Mouse (Mus musculus) left cerebral cortex, adult 11 months (tissue): ENCODE measurements around the gene A630095N17Rik.
"Not testable (repeated sequence)": the region's sequence is repeated elsewhere in the genome, so short reads cannot be mapped to it uniquely, and the experiment has no call there.

ENCODE experiments used
- DNase-seq: peaks from one replicate; pipeline ENCODE4 v3.0.0; 2022; ENCODE audit warnings: low spot score

A630095N17Rik gene

GRCm38 (mm10) chr1:75243411-75243810, 11.5 kb upstream of the A630095N17Rik start:
- DNase-seq, result no peak

- no peak for DNase-seq
Observed at GRCm38 (mm10) chr1:75239591-75239990, 7.7 kb upstream of the A630095N17Rik start.

- DNase-seq, result peak; percentile 77
Observed at GRCm38 (mm10) chr1:75236117-75237050, 4.5 kb upstream of the A630095N17Rik start, which contains the start of gene Dnajb2. TSS of gene Dnajb2 (plus strand) at chr1:75236406.

- DNase-seq, result no peak
Observed at GRCm38 (mm10) chr1:75234606-75235005, 2.7 kb upstream of the A630095N17Rik start.

- DNase-seq, result not testable (repeated sequence)
Observed at GRCm38 (mm10) chr1:75232489-75232888, 587 bp upstream of the A630095N17Rik start.

- DNase-seq, result no peak
Observed at GRCm38 (mm10) chr1:75231224-75231623, 678 bp downstream of the A630095N17Rik start.

DNA sequence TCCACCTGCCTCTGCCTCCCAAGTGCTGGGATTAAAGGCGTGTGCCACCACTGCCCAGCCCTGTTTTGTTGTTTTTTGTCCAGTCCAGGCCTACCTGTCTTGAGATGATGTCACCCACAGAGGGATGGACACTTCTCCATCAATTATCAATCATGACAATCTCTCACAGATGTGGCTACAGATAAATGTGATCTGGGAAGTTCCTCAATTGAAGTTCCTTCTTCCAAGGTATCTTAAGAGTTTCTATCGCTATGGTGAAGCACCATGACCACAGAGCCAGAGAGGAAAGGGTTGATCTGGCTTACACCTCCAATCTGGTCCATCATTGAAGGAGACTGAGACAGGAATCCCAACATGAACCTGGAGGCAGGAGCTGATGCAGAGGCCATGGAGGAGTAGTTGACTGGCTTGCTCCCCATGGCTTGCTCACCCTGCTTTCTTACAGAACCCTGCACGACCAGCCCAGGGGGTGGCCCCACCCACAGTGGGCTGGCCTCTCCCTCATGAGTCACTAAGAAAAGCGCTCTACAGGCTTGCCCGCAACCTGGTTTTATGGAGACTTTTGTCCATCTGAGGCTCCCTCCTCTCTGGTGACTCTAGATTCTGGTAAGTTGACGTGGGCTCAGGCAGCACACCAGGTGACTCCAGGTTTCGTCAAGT, 1.4 kb downstream of the A630095N17Rik start:
- DNase-seq, result no peak

DNA sequence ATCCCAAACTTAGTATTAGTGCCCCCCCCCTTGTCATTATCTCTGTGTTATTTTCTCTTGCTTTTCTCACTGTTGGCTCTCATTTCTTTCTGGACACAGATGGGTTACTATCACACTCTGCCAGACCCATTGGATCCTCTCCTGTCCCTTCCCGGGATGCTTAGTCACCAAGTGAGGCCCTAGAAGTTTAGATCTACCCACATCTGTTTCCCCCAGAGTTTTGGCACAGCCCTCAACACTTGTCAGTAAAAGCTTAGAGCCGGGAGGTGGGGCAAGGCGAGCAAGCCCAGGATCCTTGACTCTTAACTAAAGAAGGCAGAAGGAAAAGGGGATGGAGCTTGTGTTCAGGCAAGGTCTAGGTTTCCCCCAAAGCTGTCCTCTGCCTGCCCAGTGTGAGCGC, 2.7 kb downstream of the A630095N17Rik start:
- no peak for DNase-seq

DNA sequence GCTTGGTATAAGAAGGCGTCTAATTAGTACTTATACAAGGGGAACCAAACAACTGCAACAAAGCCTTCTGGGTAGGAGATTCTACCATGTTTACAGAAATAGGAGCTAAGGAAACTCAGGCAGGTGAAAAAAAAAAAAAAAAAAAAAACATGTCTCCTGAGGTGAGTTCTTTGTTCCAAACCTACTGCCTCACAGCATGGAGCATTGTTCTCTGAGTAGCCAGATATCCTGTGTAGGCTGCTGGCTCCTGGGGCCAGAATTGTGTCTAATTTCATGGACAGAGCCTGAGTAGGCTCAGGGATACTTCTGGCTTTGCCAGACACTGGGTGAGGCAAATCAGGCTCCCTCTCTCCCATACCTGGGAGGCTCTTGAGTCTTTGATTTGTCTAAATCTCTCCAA, 4.2 kb downstream of the A630095N17Rik start:
- DNase-seq, result no peak

- no peak for DNase-seq
Observed at GRCm38 (mm10) chr1:75226138-75226537, 5.8 kb downstream of the A630095N17Rik start.

DNA sequence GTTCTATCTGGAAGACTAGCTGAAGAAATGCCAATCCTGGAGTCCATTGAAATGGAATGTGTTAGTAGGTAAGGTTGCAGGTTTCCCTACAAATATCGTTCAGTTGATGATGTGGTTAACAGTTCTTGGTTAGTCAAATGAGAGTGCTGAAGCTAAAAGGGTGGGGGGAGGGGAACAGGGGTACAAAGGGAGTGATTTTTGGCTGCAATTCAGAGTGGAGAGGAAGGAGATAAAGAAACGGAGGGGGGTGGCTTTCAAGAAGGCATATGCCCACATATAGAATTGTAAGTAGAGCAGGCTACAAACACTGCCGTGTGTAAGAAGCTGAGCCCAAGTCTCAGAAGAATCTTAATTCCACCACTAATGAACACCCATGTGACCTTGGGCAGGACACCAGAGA, 6.4 kb downstream of the A630095N17Rik start:
- DNase-seq, result no peak

GRCm38 (mm10) chr1:75223532-75223931, 8.4 kb downstream of the A630095N17Rik start:
- no peak for DNase-seq

DNA sequence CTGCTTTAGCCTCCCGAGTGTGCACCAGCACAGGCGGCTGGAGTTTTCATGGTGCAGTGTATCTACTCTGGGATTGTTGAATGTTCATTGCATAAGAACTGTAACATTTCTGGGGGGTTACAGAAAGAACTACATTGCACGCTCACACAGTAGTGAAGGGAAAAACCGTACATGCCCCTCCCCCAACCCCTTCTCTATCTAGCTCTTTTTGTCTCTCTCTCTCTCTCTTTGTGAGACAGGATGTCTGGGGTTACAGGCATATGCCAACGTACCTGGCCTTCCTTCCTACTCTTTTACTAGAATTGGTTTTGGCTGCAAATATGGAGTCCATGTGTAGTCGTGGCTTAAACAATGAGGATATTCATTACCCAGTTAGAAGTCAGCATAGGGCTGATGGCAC, 9.0 kb downstream of the A630095N17Rik start:
- no peak for DNase-seq

DNA sequence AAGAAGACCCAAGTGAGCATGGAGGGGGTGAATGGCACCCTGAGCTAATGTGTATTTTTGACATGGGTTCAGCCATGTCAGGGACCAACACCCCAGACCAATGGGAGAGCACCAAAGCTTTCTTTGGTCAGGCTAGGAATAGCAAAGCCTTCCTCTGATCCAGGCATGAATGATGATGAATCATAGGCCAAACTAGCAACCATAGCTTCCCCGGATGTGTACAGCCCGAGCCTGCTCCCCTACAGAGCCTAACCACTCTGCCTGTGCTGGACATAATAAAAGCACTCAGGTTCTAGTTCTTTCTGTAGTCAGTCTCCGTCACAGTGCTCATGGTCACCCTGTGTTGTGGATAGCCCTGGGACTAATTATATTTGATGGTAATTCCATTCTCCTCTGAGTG, 10.4 kb downstream of the A630095N17Rik start:
- DNase-seq, result no peak

DNA sequence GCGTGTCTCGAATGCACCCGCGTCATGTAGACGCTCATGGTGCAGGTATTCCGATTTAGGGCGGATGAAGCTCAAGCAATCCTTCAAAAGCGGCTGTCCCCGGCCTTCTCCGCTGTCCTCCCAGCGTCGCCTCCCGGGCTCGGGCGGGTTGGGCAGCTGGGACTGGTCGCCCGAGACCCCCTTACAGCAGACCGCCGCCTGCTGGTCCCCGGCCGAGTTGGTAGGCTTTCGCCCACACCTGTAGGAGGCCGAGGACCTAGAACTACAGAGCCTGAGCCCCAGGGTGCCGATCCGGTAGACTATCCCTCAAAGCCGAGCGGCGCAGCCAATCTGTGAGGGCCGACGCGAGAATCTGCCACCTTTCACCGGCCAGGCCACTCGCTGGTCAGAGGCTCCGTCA, 12.4 kb downstream of the A630095N17Rik start, which contains the start of gene Tuba4a:
TSS of gene Tuba4a (minus strand) at position 335 of the 400 bp plus-strand sequence.
- no peak for DNase-seq

DNA sequence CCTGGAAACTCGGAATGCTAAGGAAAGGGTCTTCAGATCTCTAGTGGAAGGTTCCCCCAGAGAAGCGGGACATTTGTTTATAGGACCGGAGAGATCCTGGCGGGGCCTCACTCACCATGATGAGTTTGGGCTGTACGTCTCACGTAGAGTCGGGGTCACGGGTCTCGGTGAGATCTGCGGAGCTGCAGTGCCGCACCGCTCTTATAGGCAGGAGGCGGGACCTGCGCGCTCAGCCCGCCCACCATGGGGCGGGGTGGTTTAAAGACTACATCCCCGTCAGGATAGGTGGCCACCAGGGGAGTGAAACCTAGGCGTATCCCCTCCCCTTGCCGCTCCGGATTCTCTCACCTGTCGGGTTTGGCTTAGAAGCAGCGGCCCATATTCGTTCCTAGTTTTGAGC, 12.8 kb downstream of the A630095N17Rik start:
- peak; percentile 90 for DNase-seq

GRCm38 (mm10) chr1:75218227-75219001, 13.5 kb downstream of the A630095N17Rik start:
- no peak for DNase-seq

GRCm38 (mm10) chr1:75217893-75218226, 14.0 kb downstream of the A630095N17Rik start:
- DNase-seq, result no peak

DNA sequence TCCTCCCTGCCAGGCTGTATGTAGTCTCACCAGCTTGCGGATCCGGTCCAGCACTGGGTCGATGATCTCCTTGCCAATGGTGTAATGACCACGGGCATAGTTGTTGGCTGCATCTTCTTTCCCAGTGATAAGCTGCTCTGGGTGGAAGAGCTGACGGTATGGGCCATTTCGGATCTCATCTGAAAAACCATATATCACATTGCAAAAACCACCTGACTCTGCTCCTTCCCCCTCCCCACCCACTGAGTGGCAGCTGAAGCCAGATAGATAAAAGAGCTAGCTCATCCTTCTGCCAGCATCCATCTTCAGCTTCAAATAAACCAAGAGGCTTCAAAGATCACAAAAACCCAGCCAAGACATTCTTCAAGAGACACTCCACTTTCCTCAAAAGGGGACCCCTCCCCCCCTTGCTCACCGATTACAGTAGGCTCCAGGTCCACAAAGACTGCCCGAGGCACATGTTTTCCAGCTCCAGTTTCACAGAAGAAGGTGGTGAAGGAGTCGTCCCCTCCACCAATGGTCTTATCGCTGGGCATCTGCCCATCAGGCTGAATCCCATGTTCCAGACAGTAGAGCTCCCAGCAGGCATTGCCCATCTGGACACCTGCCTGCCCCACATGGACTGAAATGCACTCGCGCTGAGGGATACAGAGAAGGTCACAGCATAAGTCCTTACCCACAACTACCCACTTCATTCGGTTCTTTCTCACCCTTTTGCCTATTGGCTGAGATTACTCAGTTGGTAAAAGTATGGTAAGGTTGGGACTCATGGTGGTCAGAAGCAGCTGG, 14.9 kb downstream of the A630095N17Rik start:
- DNase-seq, result no peak

DNA sequence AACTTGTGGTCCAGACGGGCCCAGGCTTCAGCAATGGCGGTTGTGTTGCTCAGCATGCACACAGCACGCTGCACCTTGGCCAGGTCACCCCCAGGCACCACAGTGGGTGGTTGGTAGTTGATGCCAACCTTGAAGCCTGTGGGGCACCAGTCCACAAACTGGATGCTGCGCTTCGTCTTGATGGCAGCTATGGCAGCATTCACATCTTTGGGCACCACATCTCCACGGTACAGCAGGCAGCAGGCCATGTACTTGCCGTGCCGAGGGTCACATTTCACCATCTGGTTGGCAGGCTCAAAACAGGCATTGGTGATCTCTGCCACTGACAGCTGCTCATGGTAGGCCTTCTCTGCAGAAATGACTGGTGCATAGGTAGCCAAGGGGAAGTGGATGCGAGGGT, 16.1 kb downstream of the A630095N17Rik start:
- no peak for DNase-seq

- no peak for DNase-seq
Observed at GRCm38 (mm10) chr1:75214886-75215285, 17.0 kb downstream of the A630095N17Rik start.

DNA sequence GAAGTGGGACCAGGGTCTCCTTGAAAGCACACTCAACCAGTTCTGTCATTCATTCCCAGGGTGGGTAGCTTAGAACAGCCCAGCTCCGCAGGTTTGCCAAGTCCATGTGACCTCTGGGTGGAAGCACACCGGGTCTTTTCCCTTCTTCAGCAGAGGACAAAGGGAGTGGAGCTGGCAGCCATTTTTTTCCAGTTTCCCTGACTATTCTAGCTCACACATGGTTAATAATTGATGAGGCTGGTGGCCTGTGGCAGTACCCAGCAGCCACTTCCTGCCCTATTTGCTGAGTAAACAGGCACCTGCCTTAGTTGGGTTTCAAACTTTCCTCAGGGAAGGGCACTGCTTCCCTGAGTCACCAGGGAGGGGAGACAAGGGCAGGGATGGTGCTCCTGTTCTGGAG, 17.5 kb downstream of the A630095N17Rik start:
- DNase-seq, result no peak
